Mouse (Mus musculus): Measurements from ENCODE around the gene A930002H24Rik.

The A930002H24Rik gene

DNA sequence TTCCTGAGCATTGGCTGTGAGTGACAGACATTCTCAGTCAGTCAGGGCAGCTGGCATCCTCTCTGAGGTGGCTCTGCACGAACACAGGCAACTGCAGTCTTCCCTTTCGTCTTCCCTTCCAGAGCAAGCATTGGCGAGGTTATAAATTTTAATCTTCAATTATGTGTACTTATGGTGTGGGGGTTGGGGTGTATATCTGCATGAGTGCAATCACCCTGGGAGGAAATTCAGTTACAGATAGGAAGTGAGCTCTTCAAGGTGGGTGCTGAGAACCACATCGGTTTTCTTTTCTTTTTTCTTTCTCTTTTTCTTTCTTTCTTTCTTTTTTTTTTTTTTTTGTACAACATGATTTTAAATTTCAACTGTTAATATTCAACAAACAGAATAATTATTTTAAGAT, 32.0 kb downstream of the A930002H24Rik start:
- no peak for DNase-seq (ENCODE audit: low spot score)

DNA sequence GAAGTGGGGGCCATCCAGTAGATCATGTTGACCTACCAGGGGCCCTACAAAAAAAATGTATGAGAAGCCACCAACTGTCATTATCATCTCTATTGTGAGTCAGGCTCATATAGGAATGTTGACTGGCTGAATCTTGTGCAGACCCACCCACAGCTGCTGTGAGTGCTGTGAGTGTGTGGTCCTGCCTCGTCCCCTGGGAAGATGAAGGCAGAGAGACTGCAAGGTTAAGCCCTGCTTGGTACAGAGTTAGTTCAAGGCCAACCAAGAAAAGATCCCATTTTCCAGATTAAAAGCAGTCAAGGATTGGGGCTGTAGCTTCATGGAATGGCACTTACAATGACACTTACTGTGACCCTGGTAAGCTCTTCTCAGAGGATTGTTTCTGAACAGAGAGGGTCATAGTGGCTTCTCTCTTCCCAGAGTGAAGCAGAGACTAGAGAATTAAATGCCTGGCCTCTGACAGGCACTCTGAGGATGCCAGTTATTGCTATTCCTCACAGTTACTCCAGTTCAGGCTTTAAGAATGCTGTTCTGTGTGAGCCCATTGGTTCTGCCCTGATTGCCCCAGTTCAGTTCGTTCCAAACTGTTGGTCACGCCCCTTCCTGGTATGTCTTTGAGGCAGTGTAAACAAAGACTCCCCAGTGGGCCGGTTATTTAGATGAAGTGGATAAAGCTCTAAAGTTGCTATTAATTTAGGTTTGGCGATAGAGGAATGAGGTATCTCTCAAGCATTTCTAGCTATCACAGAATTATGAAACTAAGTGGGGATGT, 34.8 kb downstream of the A930002H24Rik start:
- DNase-seq (ENCODE audit: low spot score): no peak

DNA sequence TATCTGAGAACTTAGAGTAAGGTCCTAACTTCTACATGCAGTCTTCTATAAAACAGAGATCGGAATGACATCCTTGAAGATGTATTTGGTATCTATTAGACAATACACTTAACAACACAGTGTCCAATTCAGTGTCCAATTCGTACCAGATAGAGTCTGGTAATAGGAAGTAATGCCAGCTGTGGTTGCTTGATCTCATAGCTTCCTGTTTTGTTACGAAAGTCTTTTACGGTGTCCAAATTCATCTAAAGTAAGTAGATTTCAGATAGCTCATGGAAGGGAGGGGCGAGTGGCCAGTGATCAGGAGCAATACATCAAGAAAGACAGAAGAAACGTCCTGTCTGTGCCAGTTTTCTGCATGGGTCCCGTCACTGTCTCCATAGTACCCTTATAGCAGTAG, 36.8 kb downstream of the A930002H24Rik start:
- no peak for DNase-seq (ENCODE audit: low spot score)

DNA sequence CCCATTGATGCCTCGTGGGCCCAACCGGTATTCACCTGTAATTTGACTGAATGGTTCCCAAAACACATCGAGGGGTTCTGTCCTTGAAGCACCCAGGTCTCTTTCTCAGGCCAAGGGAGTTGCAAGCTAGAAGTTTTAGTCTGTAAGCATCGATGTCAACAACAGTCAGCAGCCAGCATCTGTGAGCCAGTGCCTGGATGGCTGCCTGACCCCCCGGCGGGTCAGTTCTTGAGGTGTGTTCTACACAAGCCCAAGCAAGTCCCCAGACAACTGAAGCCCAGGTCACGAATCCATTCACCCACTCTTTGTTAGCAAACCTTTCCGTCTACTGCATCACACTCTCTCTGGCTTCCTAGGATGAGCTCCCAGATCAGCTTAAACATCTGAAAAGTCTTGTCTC, 37.4 kb downstream of the A930002H24Rik start:
- no peak for DNase-seq (ENCODE audit: low spot score)

DNA sequence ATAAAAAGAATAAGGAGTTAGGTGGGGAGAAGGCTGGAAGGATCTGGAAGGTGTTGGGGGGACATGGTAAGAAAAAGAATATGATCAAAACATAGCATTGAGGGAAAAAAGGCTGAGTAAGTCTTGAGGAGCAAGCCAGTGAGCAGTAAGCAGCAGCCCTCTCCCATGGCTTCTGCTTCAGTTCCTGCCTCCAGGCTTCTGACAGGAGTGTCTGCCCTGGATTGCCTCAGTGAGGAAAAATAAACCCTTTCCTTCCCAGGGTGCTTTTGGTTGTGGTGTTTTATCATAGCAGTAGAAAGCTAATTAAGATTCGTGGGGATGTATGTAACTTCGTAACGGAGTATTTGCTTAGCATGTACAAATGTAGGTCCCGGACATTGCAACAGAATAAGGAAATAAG, 39.5 kb downstream of the A930002H24Rik start:
- DNase-seq (ENCODE audit: low spot score): no peak

DNA sequence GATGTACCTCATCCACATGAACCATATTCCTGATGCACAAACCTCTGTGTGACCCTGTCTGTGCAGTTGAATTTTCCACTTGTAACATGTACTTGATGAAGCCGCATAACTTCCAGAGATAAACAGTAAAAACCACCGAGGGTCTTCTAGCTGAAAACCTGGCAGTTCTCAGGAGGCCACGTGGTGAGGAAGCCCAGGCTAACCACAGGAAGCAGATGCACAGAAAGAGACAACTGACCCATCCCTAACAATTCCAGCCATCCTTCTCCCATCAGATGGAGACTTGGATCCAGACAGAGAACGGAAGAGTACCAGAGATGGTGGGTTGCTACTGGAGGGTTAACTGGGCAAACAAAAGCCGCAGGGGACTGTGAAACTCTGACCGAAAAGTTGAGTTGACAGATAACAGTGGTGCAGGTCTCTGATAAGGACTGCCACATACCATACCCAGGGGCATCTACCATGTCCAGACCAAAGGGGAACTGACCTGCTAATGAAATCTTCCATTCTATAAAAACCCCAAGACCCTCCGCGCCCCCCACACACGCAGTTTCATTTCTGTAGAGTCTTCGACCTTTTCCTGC, 45.1 kb downstream of the A930002H24Rik start:
- no peak for DNase-seq (ENCODE audit: low spot score)

DNA sequence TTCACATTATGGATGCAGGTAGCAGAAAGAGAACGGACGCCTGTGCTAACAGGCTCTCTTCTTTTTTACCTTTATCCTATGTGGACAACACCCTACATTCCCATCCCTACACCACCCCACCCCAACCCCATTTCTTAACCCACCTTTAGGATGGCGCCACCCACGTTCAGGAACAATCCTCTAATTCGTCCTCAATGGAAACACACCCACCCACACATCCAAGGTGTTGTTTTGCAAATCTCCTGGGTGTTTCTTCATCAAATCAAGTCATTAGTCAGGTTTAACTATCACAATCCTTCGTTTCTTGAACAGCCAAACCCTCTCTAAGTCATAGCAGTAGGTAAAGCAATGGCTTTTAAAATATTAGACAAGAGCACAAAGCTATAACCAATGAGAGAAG, 50.0 kb downstream of the A930002H24Rik start:
- DNase-seq (ENCODE audit: low spot score): no peak
